Mouse (Mus musculus) skeletal muscle tissue, adult 2 months (tissue): ENCODE results near the gene Olfr312.
"Not testable (repeated sequence)": the region's sequence is repeated elsewhere in the genome, so short reads cannot be mapped to it uniquely, and the experiment has no call there.

Experiments
- DNase-seq: peaks from one replicate; pipeline ENCODE4 v3.0.0-alpha.2; 2012; ENCODE audit warnings: low read depth, low spot score

Olfr312 gene

GRCm38 (mm10) chr11:58828937-58829336, at the start of gene Olfr312:
Olfr312 (plus strand) TSS chr11:58829237.
- not testable (repeated sequence) for DNase-seq

- DNase-seq: no peak
These were observed 46.5 kb upstream of the Olfr312 start, which contains the start of gene Olfr314 for GRCm38 (mm10) chr11:58782480-58783089. Olfr314 (plus strand) TSS chr11:58782952.

- DNase-seq: no peak
These were observed 44.9 kb upstream of the Olfr312 start for GRCm38 (mm10) chr11:58784182-58784581.

GRCm38 (mm10) chr11:58787651-58788050, 41.4 kb upstream of the Olfr312 start:
- no peak for DNase-seq

GRCm38 (mm10) chr11:58788346-58788745, 40.7 kb upstream of the Olfr312 start:
- DNase-seq: no peak

GRCm38 (mm10) chr11:58789532-58789931, 39.5 kb upstream of the Olfr312 start:
- DNase-seq: no peak

- no peak for DNase-seq
These were observed 39.0 kb upstream of the Olfr312 start for GRCm38 (mm10) chr11:58790053-58790452.

- DNase-seq: no peak
These were observed 38.4 kb upstream of the Olfr312 start for GRCm38 (mm10) chr11:58790646-58791045.

- DNase-seq: no peak
These were observed 33.2 kb upstream of the Olfr312 start for GRCm38 (mm10) chr11:58795856-58796255.

- no peak for DNase-seq
These were observed 32.2 kb upstream of the Olfr312 start for GRCm38 (mm10) chr11:58796850-58797249.

GRCm38 (mm10) chr11:58799747-58800146, 29.3 kb upstream of the Olfr312 start:
- DNase-seq: no peak

GRCm38 (mm10) chr11:58801558-58802228, 27.3 kb upstream of the Olfr312 start, which contains the start of gene Fam183b:
Fam183b (minus strand) TSS chr11:58801960.
- DNase-seq: no peak

GRCm38 (mm10) chr11:58803871-58804270, 25.2 kb upstream of the Olfr312 start:
- DNase-seq: no peak

- no peak for DNase-seq
These were observed 24.6 kb upstream of the Olfr312 start for GRCm38 (mm10) chr11:58804393-58804792.

GRCm38 (mm10) chr11:58812001-58812400, 17.0 kb upstream of the Olfr312 start:
- DNase-seq: no peak

- DNase-seq: not testable (repeated sequence)
These were observed 14.3 kb upstream of the Olfr312 start, which contains the start of gene Olfr313 for GRCm38 (mm10) chr11:58814700-58815099. Olfr313 (plus strand) TSS chr11:58815000.

GRCm38 (mm10) chr11:58815676-58816075, 13.4 kb upstream of the Olfr312 start:
- DNase-seq: no peak

GRCm38 (mm10) chr11:58829764-58830163, 727 bp downstream of the Olfr312 start:
- no peak for DNase-seq

- not testable (repeated sequence) for DNase-seq
These were observed 3.5 kb downstream of the Olfr312 start for GRCm38 (mm10) chr11:58832541-58832940.

- not testable (repeated sequence) for DNase-seq
These were observed 9.9 kb downstream of the Olfr312 start, which contains the start of gene Olfr311 for GRCm38 (mm10) chr11:58838951-58839350. Olfr311 (plus strand) TSS chr11:58839251.

GRCm38 (mm10) chr11:58846919-58847461, 18.0 kb downstream of the Olfr312 start, which contains the start of gene Gm12258:
Gm12258 (plus strand) TSS chr11:58847158.
- DNase-seq: peak; percentile 96

- DNase-seq: no peak
These were observed 18.6 kb downstream of the Olfr312 start for GRCm38 (mm10) chr11:58847636-58848035.
